Mouse (Mus musculus) ES-E14 (cell line): ENCODE results near the gene Vmn1r197.

ENCODE experiments used
- CHD2 ChIP-seq: IDR thresholded peaks from 2 replicates; pipeline ENCODE4 v1.6.1; 2014; ENCODE audit warnings: mild to moderate bottlenecking, low read depth, low read length, inconsistent platforms
- HCFC1 ChIP-seq: IDR thresholded peaks from 2 replicates; pipeline ENCODE4 v1.6.1; 2012; ENCODE audit warnings: low read length, inconsistent platforms, borderline replicate concordance; ENCODE audit not compliant: insufficient read depth
- MAFK ChIP-seq: IDR thresholded peaks from 2 replicates; pipeline ENCODE4 v1.6.1; 2014; ENCODE audit warnings: mild to moderate bottlenecking, low read depth, low read length, inconsistent platforms; ENCODE audit not compliant: insufficient read depth

DNA sequence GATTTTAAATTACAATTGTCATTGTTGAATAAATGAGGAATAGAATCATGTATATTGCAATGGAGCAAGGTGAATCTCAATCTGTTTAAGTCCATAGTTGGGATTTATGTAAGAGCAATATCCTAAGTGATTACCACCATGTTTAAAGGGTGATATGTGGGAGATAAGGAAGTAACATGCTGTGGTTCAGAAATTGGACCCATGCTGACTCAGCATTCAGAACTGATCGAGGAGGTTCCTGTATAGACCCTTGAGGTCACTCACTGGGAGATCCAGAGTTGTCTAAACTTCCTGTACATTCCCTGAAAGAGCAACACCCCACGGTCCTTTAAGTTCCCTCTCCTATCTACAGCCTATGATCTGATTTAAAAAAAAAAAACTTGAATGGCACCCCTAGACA lies 8.9 kb downstream of the Vmn1r197 start:
- TF ChIP-seq MAFK: peak; percentile 75
- TF ChIP-seq HCFC1: no peak
- no peak for TF ChIP-seq CHD2
